Mouse (Mus musculus) stomach, embryonic 15.5 days (tissue): ENCODE results near the gene Dach1. TPM values are rescaled to one million over a fixed set of nuclear protein-coding genes. Genes with fewer than 3 reads are reported as not detected.

Experiments
- ATAC-seq: fragments of 200-750 bp; cut with Nextera tagmentation; 2 replicates; pipeline ENCODE4 v1.8.0; 2017; ENCODE audit warnings: low read depth, moderate number of reproducible peaks, moderate TSS enrichment; ENCODE audit not compliant: insufficient read depth, low FRiP score
- H3K27ac ChIP-seq: fragments of 300-500 bp; sonication (generic); 2 replicates; pipeline ENCODE4 v1.5.1; 2015; ENCODE audit warnings: mild to moderate bottlenecking, inconsistent platforms
- H3K27me3 ChIP-seq: fragments of 300-500 bp; sonication (generic); replicated peaks from 2 replicates; pipeline ENCODE4 v1.6.1; 2015; ENCODE audit warnings: inconsistent platforms
- H3K36me3 ChIP-seq: fragments of 300-500 bp; sonication (generic); 2 replicates; pipeline ENCODE4 v1.6.1; 2015; ENCODE audit warnings: inconsistent platforms
- H3K4me1 ChIP-seq: fragments of 300-500 bp; sonication (generic); 2 replicates; pipeline ENCODE4 v1.6.1; 2015; ENCODE audit warnings: inconsistent platforms
- H3K4me2 ChIP-seq: fragments of 300-500 bp; sonication (generic); 2 replicates; pipeline ENCODE4 v1.6.1; 2015; ENCODE audit warnings: mild to moderate bottlenecking, inconsistent platforms
- H3K4me3 ChIP-seq: fragments of 300-500 bp; sonication (generic); replicated peaks from 2 replicates; pipeline ENCODE4 v1.5.1; 2015; ENCODE audit warnings: inconsistent platforms
- H3K9ac ChIP-seq: fragments of 300-500 bp; sonication (generic); 2 replicates; pipeline ENCODE4 v1.6.1; 2015; ENCODE audit warnings: inconsistent platforms
- H3K9me3 ChIP-seq: fragments of 300-500 bp; sonication (generic); 2 replicates; pipeline ENCODE4 v1.6.1; 2016; ENCODE audit warnings: inconsistent platforms
- WGBS: fragments of 180-500 bp; shearing (Covaris S2); methylation state at CpG from one replicate; pipeline ENCODE4 v1.1.7; 2015; 5-methylcytosine and 5-hydroxymethylcytosine counted together
- polyA plus RNA-seq: library from polyadenylated mRNA; unstranded; fragments of >200 nt; fragmentation: Nextera tagmentation; extraction: Ambion mirVana; gene quantifications from 2 replicates; pipeline ENCODE4 v1.2.1, GENCODE M21; 2015

The Dach1 gene
- polyA plus RNA-seq, 1 experiment from 2014 or later = 3.6 TPM

GRCm38 (mm10) chr14:98155725-98156392 lies 13.7 kb downstream of the Dach1 start:
- Histone ChIP-seq H3K4me2 (no peak overlapping the region), H3K9ac (no peak overlapping the region), H3K9me3 (no peaks in the 10 kb centered on the region), H3K27ac (no peak overlapping the region), H3K36me3 (no peaks in the 10 kb centered on the region), H3K4me3 (no peak overlapping the region), H3K4me1 (no peaks in the 10 kb centered on the region), H3K27me3 (no peaks in the 10 kb centered on the region)
- WGBS = 84% methylated on average over 7 of the region's 7 CpGs
- no peak for ATAC-seq

- ATAC-seq = no peak
- no peak overlapping the region for H3K9ac ChIP-seq
- H3K27me3 ChIP-seq = no peaks in the 10 kb centered on the region
- WGBS = 48% methylated on average over 7 of the region's 7 CpGs
- H3K4me2 ChIP-seq = no peak overlapping the region
- H3K36me3 ChIP-seq = no peaks in the 10 kb centered on the region
- no peak overlapping the region for H3K4me3 ChIP-seq
- no peaks in the 10 kb centered on the region for H3K9me3 ChIP-seq
- no peak overlapping the region for H3K27ac ChIP-seq
- no peaks in the 10 kb centered on the region for H3K4me1 ChIP-seq
Observed at GRCm38 (mm10) chr14:98154832-98155422, 14.6 kb downstream of the Dach1 start.

DNA sequence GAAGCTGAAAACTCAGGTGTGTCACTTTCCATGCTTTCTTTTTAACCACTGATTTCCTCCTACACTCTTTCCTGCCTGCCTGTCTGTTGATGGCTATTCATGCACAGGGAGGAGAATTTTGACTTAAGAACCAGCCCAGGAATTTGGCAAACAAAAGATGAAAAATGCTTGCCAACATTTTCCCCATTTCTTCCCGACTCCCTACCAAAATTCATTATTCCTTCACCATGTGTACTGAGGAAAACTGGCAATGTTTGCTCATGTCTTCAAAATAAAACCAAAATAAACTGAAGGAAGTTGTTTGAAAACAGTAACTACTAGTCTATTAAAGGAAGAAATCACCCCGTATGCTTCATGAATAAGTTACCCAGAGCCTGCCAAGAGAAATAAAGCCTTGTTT lies 27.8 kb downstream of the Dach1 start:
- Histone ChIP-seq H3K4me2 (no peak overlapping the region), H3K9me3 (no peaks in the 10 kb centered on the region), H3K36me3 (no peaks in the 10 kb centered on the region), H3K4me1 (no peaks in the 10 kb centered on the region), H3K9ac (no peak overlapping the region), H3K27me3 (no peaks in the 10 kb centered on the region), H3K4me3 (no peak overlapping the region), H3K27ac (no peak overlapping the region)
- WGBS = 53% methylated on average over 2 of the region's 2 CpGs
- ATAC-seq = no peak

- no peak overlapping the region for H3K4me2 ChIP-seq
- no peaks in the 10 kb centered on the region for H3K36me3 ChIP-seq
- no peak for ATAC-seq
- no peak overlapping the region for H3K4me3 ChIP-seq
- H3K9ac ChIP-seq = no peak overlapping the region
- no peaks in the 10 kb centered on the region for H3K4me1 ChIP-seq
- H3K27me3 ChIP-seq = no peaks in the 10 kb centered on the region
- WGBS = 57% methylated on average over 3 of the region's 3 CpGs
- H3K27ac ChIP-seq = no peak overlapping the region
- no peaks in the 10 kb centered on the region for H3K9me3 ChIP-seq
Observed at GRCm38 (mm10) chr14:98138873-98139665, 30.5 kb downstream of the Dach1 start.

- ATAC-seq = no peak
- H3K27ac ChIP-seq = no peak overlapping the region
- H3K9ac ChIP-seq = no peak overlapping the region
- H3K4me2 ChIP-seq = no peak overlapping the region
- WGBS = 58% methylated on average over 4 of the region's 4 CpGs
- no peaks in the 10 kb centered on the region for H3K9me3 ChIP-seq
- no peak overlapping the region for H3K4me3 ChIP-seq
- H3K4me1 ChIP-seq = no peaks in the 10 kb centered on the region
- H3K27me3 ChIP-seq = no peaks in the 10 kb centered on the region
- H3K36me3 ChIP-seq = no peaks in the 10 kb centered on the region
Observed at GRCm38 (mm10) chr14:98134546-98134945, 35.0 kb downstream of the Dach1 start.

GRCm38 (mm10) chr14:98123032-98123431 lies 46.5 kb downstream of the Dach1 start:
- WGBS = 64% methylated on average over 1 of the region's 1 CpGs
- Histone ChIP-seq H3K9ac (no peak overlapping the region), H3K4me1 (no peaks in the 10 kb centered on the region), H3K27me3 (no peaks in the 10 kb centered on the region), H3K27ac (no peak overlapping the region), H3K4me2 (no peak overlapping the region), H3K36me3 (no peaks in the 10 kb centered on the region), H3K9me3 (no peaks in the 10 kb centered on the region), H3K4me3 (no peak overlapping the region)
- ATAC-seq = no peak

DNA sequence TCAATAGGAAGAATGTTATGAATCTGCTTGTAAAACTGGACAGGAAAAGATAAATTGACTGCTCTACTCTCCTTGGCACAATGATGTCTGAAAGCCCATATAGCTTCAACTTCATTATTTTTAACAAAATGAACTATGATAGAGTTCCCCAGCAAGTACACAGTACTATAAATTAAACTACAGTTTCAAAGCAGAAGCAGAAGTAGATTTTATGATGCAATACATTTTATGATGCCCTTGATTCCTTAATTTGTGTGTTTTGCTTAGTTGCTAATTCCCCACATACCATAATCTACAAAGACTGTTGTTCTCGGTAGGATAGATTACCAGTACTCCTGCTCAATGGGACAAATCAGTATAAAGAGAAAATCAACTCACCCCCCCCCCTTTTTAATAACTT lies 52.9 kb downstream of the Dach1 start:
- no peak overlapping the region for H3K9ac ChIP-seq
- ATAC-seq = no peak
- no peaks in the 10 kb centered on the region for H3K36me3 ChIP-seq
- WGBS = 73% methylated on average over 1 of the region's 1 CpGs
- H3K4me3 ChIP-seq = no peak overlapping the region
- no peaks in the 10 kb centered on the region for H3K9me3 ChIP-seq
- no peak overlapping the region for H3K4me2 ChIP-seq
- no peak overlapping the region for H3K27ac ChIP-seq
- no peaks in the 10 kb centered on the region for H3K27me3 ChIP-seq
- H3K4me1 ChIP-seq = no peaks in the 10 kb centered on the region

DNA sequence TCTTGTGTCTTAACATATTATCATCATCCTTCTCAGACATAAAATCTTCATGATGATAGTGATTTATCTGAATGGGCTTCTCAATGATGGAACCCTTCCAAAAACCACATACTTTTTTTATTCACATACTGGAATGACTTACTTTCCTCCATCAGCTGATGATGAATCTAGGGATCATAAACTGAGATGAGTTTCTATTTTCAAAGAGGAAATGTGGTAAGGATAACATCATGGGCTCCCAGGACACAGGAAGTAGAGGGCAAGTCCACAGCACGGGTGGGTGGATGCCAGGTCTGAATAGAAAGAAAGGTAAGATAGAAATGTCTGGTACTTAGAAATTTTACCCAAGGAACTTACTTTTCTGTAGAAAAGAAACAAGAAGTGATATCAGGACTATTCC lies 56.5 kb downstream of the Dach1 start:
- no peaks in the 10 kb centered on the region for H3K27me3 ChIP-seq
- no peak overlapping the region for H3K27ac ChIP-seq
- H3K36me3 ChIP-seq = no peaks in the 10 kb centered on the region
- 56% methylated on average over 1 of the region's 1 CpGs for WGBS
- no peaks in the 10 kb centered on the region for H3K9me3 ChIP-seq
- H3K4me2 ChIP-seq = no peak overlapping the region
- no peak overlapping the region for H3K4me3 ChIP-seq
- no peaks in the 10 kb centered on the region for H3K4me1 ChIP-seq
- H3K9ac ChIP-seq = no peak overlapping the region
- no peak for ATAC-seq

GRCm38 (mm10) chr14:98109929-98110328 lies 59.6 kb downstream of the Dach1 start:
- no peaks in the 10 kb centered on the region for H3K4me1 ChIP-seq
- no peaks in the 10 kb centered on the region for H3K9me3 ChIP-seq
- WGBS = 81% methylated on average over 2 of the region's 2 CpGs
- no peak overlapping the region for H3K4me2 ChIP-seq
- H3K27ac ChIP-seq = no peak overlapping the region
- H3K4me3 ChIP-seq = no peak overlapping the region
- H3K36me3 ChIP-seq = no peaks in the 10 kb centered on the region
- H3K27me3 ChIP-seq = no peaks in the 10 kb centered on the region
- no peak overlapping the region for H3K9ac ChIP-seq
- ATAC-seq = no peak

GRCm38 (mm10) chr14:98108764-98109163 lies 60.8 kb downstream of the Dach1 start:
- 62% methylated on average over 3 of the region's 3 CpGs for WGBS
- H3K27ac ChIP-seq = no peak overlapping the region
- no peaks in the 10 kb centered on the region for H3K9me3 ChIP-seq
- H3K4me3 ChIP-seq = no peak overlapping the region
- H3K36me3 ChIP-seq = no peaks in the 10 kb centered on the region
- no peaks in the 10 kb centered on the region for H3K4me1 ChIP-seq
- no peaks in the 10 kb centered on the region for H3K27me3 ChIP-seq
- no peak overlapping the region for H3K4me2 ChIP-seq
- ATAC-seq = no peak
- H3K9ac ChIP-seq = no peak overlapping the region

DNA sequence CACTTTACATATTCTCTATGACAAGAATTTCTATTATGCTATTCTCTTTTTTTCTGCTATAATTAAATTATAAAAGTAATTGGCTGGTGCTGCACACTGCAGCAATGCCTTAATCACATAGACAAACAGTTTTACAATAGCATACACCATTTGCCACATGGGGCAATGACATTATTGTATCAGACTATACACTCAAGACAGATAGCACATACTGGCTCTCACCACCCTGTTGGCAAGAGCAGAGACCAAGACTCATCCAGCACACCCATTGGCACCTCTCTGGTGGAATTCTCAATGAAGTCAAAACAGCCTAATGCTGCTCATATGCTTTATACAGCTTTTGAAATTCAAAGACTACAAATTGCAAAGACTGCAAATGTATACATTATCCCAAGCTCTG lies 63.4 kb downstream of the Dach1 start:
- Histone ChIP-seq H3K4me2 (no peak overlapping the region), H3K4me3 (no peak overlapping the region), H3K27ac (no peak overlapping the region), H3K36me3 (no peaks in the 10 kb centered on the region), H3K4me1 (no peaks in the 10 kb centered on the region), H3K27me3 (no peaks in the 10 kb centered on the region), H3K9me3 (no peaks in the 10 kb centered on the region), H3K9ac (no peak overlapping the region)
- ATAC-seq = no peak

GRCm38 (mm10) chr14:98104314-98104955 lies 65.1 kb downstream of the Dach1 start:
- Histone ChIP-seq H3K36me3 (no peaks in the 10 kb centered on the region), H3K27me3 (no peaks in the 10 kb centered on the region), H3K4me1 (no peaks in the 10 kb centered on the region), H3K27ac (no peak overlapping the region), H3K9ac (no peak overlapping the region), H3K9me3 (no peaks in the 10 kb centered on the region), H3K4me3 (no peak overlapping the region), H3K4me2 (no peak overlapping the region)
- WGBS = 59% methylated on average over 10 of the region's 10 CpGs
- ATAC-seq = no peak
